Mouse (Mus musculus): ENCODE data around the gene Nrxn3.

Gene Nrxn3

DNA sequence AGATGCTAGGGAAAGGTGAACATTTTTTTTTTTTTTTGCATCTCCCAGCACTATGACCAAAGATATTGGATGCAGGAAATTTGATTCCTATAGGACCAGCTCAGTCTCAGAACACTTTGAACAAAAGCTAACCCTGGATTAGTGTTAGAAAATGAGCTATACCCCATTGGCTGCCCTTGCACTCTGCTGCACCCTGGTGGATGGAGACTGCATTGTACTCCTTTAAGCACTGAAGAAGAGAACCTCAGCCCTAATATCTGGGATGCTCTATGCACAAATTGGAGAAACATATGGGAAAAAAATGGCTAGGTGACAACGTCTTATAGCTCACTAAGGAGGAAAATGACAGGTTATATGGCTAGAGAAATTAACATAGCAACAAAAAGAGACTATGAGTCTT, 589.9 kb downstream of the Nrxn3 start:
- peak in 1 of 2 experiments; percentile 4 for DNase-seq (ENCODE audit: low spot score in 2 of 2)

DNA sequence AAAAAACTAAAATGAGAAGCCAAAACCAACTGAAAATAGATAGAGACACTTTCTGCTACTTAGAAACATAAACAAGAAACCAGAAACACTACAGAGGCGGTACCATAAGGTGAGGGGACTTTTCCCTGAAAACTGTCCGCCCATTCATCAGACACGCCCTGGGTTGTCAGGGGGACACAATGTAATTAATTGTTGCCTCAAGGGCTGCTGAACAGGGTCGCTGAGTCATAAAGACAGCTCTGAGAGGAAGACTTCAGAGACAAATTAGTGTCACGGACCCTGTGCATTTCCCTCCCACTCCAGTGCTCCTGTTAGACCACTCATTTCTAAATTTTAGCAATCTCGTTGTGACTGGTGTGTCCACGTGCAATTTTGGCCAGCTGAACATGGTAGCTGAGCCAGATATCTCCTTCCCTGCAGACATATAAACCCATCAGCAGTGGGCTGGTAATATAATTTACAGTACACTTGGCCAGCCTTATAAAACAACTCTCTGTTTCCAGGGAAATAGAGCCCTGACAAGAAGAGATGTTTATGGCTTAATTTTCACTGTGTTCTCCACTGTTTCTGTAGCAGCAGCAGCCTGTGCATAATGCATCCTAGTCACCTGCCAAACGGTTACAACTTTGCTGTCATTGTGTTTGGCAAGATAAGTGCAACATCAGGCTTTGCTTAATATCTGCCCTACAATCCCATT, 603.3 kb downstream of the Nrxn3 start:
- DNase-seq (ENCODE audit: low spot score in 2 of 2) = no peak

- DNase-seq (ENCODE audit: low spot score in 2 of 2) = no peak
Observed at GRCm38 (mm10) chr12:89331474-89332263, 609.0 kb downstream of the Nrxn3 start.

GRCm38 (mm10) chr12:89333486-89333885, 610.8 kb downstream of the Nrxn3 start:
- DNase-seq (ENCODE audit: low spot score in 2 of 2) = no peak

GRCm38 (mm10) chr12:89364850-89365249, 642.2 kb downstream of the Nrxn3 start:
- DNase-seq (ENCODE audit: low spot score in 2 of 2) = no peak

- no peak for DNase-seq (ENCODE audit: low spot score in 2 of 2)
Observed at GRCm38 (mm10) chr12:89369939-89370338, 647.3 kb downstream of the Nrxn3 start.

DNA sequence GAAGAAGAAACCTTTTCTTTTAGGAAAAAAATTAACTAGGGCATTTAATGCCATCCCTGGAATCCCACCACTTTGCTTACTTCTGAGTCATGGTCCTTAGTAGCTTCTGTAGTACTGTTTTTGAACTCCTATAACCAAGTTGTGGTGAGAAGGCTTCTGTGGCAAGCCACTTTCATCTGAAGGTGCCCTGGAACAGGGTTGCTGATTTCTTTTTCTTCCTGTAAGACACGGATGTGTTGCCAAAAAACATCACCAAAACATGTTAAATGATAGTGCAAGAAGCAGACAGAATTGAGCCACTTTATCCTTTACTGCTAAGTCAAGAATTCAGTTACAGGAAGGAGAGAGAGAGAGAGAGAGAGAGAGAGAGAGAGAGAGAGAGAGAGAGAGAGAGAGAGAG, 653.9 kb downstream of the Nrxn3 start:
- DNase-seq (ENCODE audit: low spot score in 2 of 2) = no peak

- no peak for DNase-seq (ENCODE audit: low spot score in 2 of 2)
Observed at GRCm38 (mm10) chr12:89377051-89377643, 654.5 kb downstream of the Nrxn3 start.

GRCm38 (mm10) chr12:89377687-89378086, 655.0 kb downstream of the Nrxn3 start:
- no peak for DNase-seq (ENCODE audit: low spot score in 2 of 2)

GRCm38 (mm10) chr12:89383254-89383653, 660.6 kb downstream of the Nrxn3 start:
- no peak for DNase-seq (ENCODE audit: low spot score in 2 of 2)

DNA sequence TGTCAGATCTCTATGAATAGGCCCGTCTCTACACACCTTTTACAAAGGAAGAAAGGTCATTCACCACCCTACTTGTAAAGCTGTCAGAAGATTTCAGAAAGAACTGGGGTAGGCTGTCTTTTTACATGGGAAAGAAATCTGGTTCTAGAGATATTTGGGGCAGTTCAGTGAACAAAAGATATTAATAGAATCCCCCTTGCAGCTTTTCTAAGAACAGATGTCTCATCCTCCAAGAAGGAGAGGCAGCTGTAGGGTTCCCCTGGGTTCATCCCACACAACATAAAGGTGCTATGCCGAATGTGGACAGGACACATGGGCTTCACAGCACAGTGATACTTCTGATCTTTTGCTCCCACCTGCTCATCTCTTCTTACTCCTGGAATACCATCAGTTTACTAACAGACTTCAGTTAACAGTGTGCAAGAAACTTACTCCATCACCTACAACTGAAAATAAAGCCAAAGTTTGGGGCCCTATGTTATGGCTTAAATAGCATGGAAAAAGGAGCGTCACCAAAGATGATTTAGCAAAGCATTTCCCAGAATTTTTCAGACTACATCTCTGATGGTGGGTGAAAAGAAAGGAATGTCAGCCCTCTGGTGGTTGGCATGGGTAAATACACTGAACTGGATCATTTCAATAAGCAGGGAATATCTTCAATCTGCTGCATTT, 672.6 kb downstream of the Nrxn3 start:
- DNase-seq (ENCODE audit: low spot score in 2 of 2) = no peak

- DNase-seq (ENCODE audit: low spot score in 2 of 2) = no peak
Observed at GRCm38 (mm10) chr12:89436519-89436918, 713.8 kb downstream of the Nrxn3 start.

DNA sequence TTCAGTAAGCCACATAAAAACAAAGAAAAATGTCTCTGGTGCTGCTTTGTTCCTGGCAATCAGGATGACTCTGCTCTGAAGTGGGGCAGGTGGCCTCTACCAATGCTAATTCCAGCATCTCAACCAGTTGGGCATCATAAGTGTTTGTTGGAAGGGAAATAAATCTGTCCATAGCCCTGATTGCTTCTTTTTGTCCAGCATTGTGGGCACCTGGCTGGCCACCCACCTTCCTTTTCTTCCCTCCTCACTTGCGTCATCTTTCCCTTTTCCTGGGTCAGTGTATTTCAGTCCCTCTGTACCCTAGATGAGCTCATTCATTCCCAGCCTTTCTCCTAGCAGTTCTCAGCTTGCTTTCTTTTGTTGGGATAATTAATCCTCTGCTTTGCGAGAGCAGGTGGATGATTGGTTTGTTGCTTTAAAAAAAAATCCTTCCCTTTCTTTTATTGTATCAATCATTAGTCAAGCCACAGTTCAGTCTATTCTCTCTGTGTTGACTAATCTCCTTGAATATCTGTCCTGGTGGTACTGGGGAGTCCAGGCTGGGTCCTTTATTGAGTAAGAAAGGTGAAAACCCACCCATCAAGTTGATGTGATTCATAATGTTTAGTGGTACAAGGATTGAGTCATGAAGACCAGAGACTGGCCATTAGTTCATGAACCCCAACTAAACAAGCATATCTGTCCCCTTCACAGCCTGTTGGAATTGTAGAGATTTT, 719.8 kb downstream of the Nrxn3 start:
- no peak for DNase-seq (ENCODE audit: low spot score in 2 of 2)

DNA sequence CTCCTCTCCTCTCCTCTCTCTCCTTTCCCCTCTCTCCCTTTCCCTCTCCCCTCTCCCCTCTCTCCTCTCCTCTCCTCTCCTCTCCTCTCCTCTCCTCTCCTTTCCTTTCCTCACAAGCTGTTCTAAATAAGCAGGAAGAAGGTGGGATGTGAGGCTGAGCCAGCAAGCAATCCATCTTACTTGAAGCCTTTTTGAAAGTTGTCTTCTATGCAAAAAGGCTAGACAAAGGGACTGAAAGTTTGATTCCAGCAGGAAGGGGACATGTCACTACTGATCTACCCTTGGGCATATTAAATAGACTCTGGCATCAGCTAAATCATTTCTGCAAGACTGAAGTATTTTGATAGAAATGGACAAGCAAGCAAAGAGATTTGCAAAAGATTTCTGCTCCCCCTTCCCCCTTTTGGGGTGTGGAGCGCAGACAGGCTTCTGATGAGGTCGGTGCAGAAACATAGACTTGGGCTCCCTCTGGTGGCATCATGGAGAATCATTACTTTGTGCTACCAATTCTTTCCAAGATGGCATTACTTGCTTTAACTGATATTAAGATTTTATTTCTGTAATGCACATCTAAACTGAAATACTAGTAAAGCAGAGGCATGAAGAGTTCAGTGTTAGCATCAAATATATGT, 728.1 kb downstream of the Nrxn3 start:
- peak; percentile 1 for DNase-seq (ENCODE audit: low spot score in 2 of 2)

DNA sequence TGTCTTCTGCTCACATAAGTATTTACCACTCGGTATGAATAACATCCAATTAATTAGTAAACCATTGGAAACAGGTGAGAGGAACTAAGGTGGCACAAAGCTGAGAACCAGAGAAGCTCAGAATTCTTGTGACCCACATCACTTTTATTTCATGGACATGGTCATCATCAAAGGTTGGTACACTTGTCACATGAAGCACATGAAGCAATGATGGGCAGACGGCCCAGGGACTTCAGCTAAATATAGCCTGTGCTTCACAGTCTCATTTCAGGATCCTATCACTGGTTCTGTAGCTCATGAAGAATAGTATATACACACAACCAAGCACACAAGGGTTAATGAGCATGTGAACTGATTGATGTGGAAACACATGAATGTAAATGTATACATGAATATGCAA, 747.5 kb downstream of the Nrxn3 start:
- DNase-seq (ENCODE audit: low spot score in 2 of 2) = no peak

DNA sequence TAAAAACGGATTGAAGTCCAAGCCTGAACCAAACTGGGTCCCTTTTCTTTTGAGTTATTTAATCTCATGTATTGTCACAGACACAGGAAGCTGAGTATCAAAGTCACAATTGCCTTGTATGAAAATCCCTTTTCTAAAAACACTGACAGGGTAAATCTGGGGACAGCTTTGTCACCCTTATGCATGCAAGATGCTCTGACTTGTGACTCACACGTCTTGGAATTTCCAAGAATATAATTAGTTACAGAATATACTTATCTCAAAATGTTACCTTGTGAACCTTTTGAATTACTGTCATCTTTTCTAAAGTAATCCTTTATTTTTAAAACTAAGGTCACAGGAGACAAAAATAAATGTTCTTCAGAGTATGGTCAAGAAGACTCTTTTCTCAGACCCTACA, 748.6 kb downstream of the Nrxn3 start:
- DNase-seq (ENCODE audit: low spot score in 2 of 2) = no peak

DNA sequence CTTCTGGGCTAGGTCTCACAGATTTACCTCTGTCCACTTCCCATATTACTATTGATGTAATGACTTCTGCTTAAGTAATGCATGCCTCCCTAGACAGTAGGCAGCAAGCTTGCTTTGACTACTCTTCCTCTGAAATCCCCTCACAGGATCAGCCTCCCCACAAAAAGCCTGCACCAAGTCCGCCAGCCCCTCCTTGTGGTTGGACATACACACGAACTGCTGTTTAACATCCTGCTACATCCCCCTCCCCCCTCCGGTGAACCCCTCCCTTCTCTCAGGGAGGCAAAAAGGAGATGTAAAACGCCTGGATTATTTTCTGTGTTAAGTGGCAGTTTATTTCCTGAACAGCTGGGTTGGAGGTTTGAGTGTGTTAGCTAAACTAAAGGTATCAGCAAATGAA, 749.2 kb downstream of the Nrxn3 start:
- DNase-seq (ENCODE audit: low spot score in 2 of 2) = no peak

GRCm38 (mm10) chr12:89479096-89479495, 756.4 kb downstream of the Nrxn3 start:
- DNase-seq (ENCODE audit: low spot score in 2 of 2) = peak in 1 of 2 experiments; percentile 2

DNA sequence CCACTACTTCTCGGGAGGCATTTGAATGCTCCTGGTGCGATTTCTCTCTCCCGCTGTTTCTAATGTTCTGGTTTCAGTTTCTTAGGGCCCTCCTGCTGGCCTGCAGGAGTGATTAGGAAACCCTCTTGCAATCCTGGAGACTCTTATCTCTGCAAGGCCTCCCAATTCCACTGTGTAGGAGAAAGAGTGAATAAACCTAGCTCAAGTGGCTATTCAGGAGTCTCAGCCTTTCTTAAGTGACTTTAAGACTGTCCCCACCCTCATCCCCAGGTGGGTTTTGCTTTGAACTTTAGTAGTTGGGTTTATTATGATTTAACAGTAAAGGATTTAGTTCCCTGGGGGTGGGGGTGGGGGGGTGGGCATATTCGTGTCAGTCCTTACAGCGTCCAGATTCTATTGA, 759.5 kb downstream of the Nrxn3 start:
- DNase-seq (ENCODE audit: low spot score in 2 of 2) = no peak

DNA sequence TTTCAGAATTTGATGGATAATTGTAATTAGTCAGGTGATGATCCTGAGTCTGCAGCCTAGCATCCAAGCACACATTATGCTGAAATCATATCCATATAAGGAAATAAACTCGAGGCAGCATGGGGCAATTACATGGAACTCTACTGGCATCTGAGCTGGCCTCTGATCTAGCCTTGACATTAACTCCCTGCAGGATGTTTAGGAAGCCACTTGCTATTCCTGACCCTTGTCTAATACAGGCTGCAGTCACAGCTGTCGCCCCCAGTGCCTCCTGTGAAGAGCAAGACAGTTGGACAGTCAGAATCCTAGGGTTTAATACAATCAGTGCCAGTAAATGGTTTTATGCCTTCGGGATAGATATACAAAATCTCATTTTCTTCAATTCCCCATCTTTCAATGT, 781.4 kb downstream of the Nrxn3 start:
- DNase-seq (ENCODE audit: low spot score in 2 of 2) = no peak

- peak in 1 of 2 experiments; percentile 9 for DNase-seq (ENCODE audit: low spot score in 2 of 2)
Observed at GRCm38 (mm10) chr12:89505121-89505764, 782.6 kb downstream of the Nrxn3 start.

All from urinary bladder, postnatal 36 days (tissue).